Mouse (Mus musculus) colon, adult 2 months (tissue): ENCODE results near the gene Zbp1. TPM values are rescaled to one million over a fixed set of nuclear protein-coding genes. Genes with fewer than 3 reads are reported as not detected.

ENCODE experiments used
- polyA plus RNA-seq: library from polyadenylated mRNA; depleted of rRNA; stranded (reverse); fragments of >200 nt; gene quantifications from 2 replicates; pipeline ENCODE4 v1.2.3, GENCODE M21; 2012; rRNA removed

Gene Zbp1
- polyA plus RNA-seq: 16.3 and 16.4 TPM in 2 replicates

GRCm38 (mm10) chr2:173218416-173219141 lies at the start of gene Zbp1:
TSS of gene Zbp1 (minus strand) at chr2:173218923.

Other genes starting within 250 kb of the Zbp1 start
- gene Spo11, start 241.2 kb downstream of the Zbp1 start, polyA plus RNA-seq: 0.16 and 0.73 TPM in 2 replicates
- 42.1 and 48.5 TPM in 2 replicates for gene Rae1, start 218.8 kb downstream of the Zbp1 start, polyA plus RNA-seq
- 105 and 106 TPM in 2 replicates for gene Rbm38, start 198.4 kb downstream of the Zbp1 start, polyA plus RNA-seq
- 0.15 and 0.29 TPM in 2 replicates for gene Ctcfl, start 99.4 kb downstream of the Zbp1 start, polyA plus RNA-seq
- 46.5 and 73.1 TPM in 2 replicates for gene Pck1, start 65.9 kb downstream of the Zbp1 start, polyA plus RNA-seq
- gene Pmepa1, start 57.6 kb upstream of the Zbp1 start, polyA plus RNA-seq: 104 and 123 TPM in 2 replicates